Mouse (Mus musculus) ES-E14 (cell line): ENCODE measurements around the gene Ranbp10. TPM values are rescaled to one million over a fixed set of nuclear protein-coding genes. Genes with fewer than 3 reads are reported as not detected.

Experiments used
- DNase-seq: peaks from one replicate; pipeline ENCODE4 v3.0.0-alpha.2; 2013; ENCODE audit warnings: low read depth, low spot score
- H3K27ac ChIP-seq: 2 replicates; pipeline ENCODE4 v1.5.1; 2012; ENCODE audit warnings: low read depth, mild to moderate bottlenecking, low read length, moderate library complexity, mixed read lengths; ENCODE audit not compliant: poor library complexity, insufficient read depth, severe bottlenecking
- H3K36me3 ChIP-seq: 2 replicates; pipeline ENCODE4 v1.6.1; 2012; ENCODE audit warnings: mild to moderate bottlenecking, low read length, moderate library complexity, mixed read lengths; ENCODE audit not compliant: control insufficient read depth, poor library complexity, insufficient read depth, severe bottlenecking
- H3K4me1 ChIP-seq, 2 experiments: fragments of 150-350 bp in 1 of 2; sonication (generic) in 1 of 2; 2 replicates each; pipeline ENCODE4 v1.6.1; 2012; ENCODE audit warnings: low read length in 2 of 2, mild to moderate bottlenecking in 1 of 2, mixed read lengths in 1 of 2; ENCODE audit not compliant: control insufficient read depth in 2 of 2, insufficient read depth in 2 of 2, poor library complexity in 1 of 2
- H3K4me3 ChIP-seq, 2 experiments: fragments of 150-350 bp in 1 of 2; sonication (generic) in 1 of 2; 2 replicates each; pipeline ENCODE4 v1.5.1; 2012; ENCODE audit warnings: low read length in 2 of 2, low read depth in 1 of 2, mild to moderate bottlenecking in 1 of 2, mixed read lengths in 1 of 2; ENCODE audit not compliant: insufficient read depth in 1 of 2, poor library complexity in 1 of 2, severe bottlenecking in 1 of 2
- H3K9ac ChIP-seq: 2 replicates; pipeline ENCODE4 v1.6.1; 2012; ENCODE audit warnings: low read depth, mild to moderate bottlenecking, low read length, mixed read lengths; ENCODE audit not compliant: poor library complexity, insufficient read depth, severe bottlenecking
- H3K9me3 ChIP-seq: fragments of 150-350 bp; sonication (generic); 2 replicates; pipeline ENCODE4 v1.6.1; 2012; ENCODE audit warnings: low read depth, mild to moderate bottlenecking, low read length; ENCODE audit not compliant: control insufficient read depth, insufficient read depth
- CHD2 ChIP-seq: IDR thresholded peaks from 2 replicates; pipeline ENCODE4 v1.6.1; 2014; ENCODE audit warnings: mild to moderate bottlenecking, low read depth, low read length, inconsistent platforms
- HCFC1 ChIP-seq: IDR thresholded peaks from 2 replicates; pipeline ENCODE4 v1.6.1; 2012; ENCODE audit warnings: low read length, inconsistent platforms, borderline replicate concordance; ENCODE audit not compliant: insufficient read depth
- MAFK ChIP-seq: IDR thresholded peaks from 2 replicates; pipeline ENCODE4 v1.6.1; 2014; ENCODE audit warnings: mild to moderate bottlenecking, low read depth, low read length, inconsistent platforms; ENCODE audit not compliant: insufficient read depth
- ZC3H11A ChIP-seq: IDR thresholded peaks from 2 replicates; pipeline ENCODE4 v1.6.1; 2012; ENCODE audit warnings: low read depth, mild to moderate bottlenecking, inconsistent platforms, low read length, borderline replicate concordance
- ZNF384 ChIP-seq: IDR thresholded peaks from 2 replicates; pipeline ENCODE4 v1.6.1; 2012; ENCODE audit warnings: low read depth, low read length, inconsistent platforms
- in situ Hi-C, 2 experiments: fragments of 600-800 bp; cut with MboI; formaldehyde crosslinking; loops; one replicate each; pipeline ENCODE4 v1.15.1; 2025; ENCODE audit warnings: low sequenced_read_pairs in 2 of 2, inconsistent platforms in 1 of 2; ENCODE audit not compliant: unreplicated experiment in 2 of 2
- total RNA-seq: library from RNA; depleted of rRNA; stranded (reverse); fragments of 300-350 nt; gene quantifications from 2 replicates; pipeline ENCODE4 v1.2.3, GENCODE M21; 2012

Gene Ranbp10
- total RNA-seq, 1 experiment: 13.7 TPM

DNA sequence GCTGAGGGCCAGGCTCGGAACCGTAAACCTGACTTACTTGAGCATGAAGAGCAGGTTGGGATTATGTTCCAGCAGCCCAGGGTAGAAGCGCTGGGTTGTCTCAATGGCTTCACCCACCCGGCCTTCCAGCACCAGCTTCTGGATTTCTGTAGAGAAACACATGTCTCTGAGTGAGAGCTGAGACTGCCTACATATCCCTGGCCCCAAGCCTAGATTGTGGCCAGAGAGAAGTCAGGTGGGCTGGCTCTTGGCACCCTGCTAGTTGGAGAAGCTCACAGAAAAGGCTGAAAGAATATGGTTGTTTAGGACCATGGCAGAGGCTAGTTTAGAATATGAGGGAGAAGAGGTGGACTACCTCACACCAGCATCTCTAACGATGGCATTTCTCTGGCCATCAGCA lies 52.7 kb downstream of the Ranbp10 start:
- no peak overlapping the region for H3K4me3 ChIP-seq
- no peaks in the 10 kb centered on the region for H3K4me1 ChIP-seq
- H3K36me3 ChIP-seq: peaks cover 43% of the 10 kb centered on the region
- TF ChIP-seq ZNF384 (no peak), ZC3H11A (no peak), HCFC1 (no peak), MAFK (no peak), CHD2 (no peak)
- no peak overlapping the region for H3K9ac ChIP-seq
- in situ Hi-C loops: no loop called here
- no peaks in the 10 kb centered on the region for H3K9me3 ChIP-seq
- DNase-seq: no peak
- H3K27ac ChIP-seq: no peak overlapping the region

DNA sequence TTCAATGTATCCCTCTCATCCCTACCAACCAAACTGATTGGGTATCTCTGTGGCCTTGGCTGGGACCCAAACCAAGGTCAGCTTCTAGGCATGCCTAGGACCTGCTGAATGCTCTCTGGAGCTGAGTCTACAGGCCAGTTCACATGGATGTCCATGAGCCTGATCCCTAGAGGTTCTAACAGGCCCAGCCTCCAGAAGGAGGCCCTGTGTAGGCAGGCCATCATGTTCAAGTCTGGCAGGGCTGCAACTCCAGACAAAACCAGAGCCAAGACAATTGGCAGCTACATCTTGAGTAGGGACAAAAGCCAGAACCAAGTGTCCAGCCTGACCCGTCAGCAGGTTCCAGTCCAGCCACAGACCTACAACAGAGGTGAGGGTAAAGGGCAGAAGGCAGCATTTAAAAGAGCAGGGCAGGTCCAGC lies 53.7 kb downstream of the Ranbp10 start:
- no peak overlapping the region for H3K27ac ChIP-seq
- TF ChIP-seq MAFK: no peak
- no peak for TF ChIP-seq HCFC1
- no peak for TF ChIP-seq ZC3H11A
- TF ChIP-seq CHD2: no peak
- no peak for TF ChIP-seq ZNF384
- no peak overlapping the region for H3K4me3 ChIP-seq
- in situ Hi-C loops: no loop called here
- no peaks in the 10 kb centered on the region for H3K9me3 ChIP-seq
- DNase-seq: no peak
- no peak overlapping the region for H3K9ac ChIP-seq
- H3K4me1 ChIP-seq: no peaks in the 10 kb centered on the region
- peaks cover 43% of the 10 kb centered on the region for H3K36me3 ChIP-seq

DNA sequence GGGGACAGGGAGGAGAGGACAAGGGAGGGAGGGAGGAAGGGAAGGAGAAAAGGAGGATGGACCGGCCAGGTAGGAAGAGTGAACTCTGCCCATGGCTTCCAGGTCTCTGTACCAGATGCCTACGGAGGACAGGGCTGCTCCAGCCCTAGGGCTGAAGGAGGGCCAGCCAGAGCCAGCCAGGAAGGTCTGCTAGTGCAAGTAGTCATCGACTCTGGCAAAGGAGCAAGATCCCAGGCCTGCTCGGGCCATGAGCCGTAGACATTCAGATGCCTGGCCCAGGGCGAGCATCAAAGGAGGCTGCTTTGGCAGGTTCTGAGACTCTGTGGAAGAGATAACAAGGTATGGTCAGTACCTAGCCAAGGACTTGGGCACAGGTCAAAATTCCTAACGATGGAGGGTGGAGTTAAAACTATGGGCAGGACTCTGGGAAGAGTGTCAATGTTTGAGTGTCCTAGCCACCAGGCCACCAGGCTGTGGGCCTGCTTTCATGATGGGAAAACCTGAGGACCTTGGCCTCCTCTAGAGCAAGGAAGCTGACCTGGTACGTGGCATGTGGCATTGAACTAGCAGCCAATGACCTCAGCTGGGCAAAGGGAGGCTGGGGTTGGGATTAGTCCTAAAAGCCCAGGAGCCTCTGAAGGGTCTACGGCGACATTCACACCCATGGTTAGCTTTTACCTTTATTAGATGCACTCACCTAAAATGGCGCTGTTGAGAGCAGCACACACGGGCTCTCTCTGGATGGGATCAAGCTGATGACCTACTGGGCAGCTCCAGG lies 55.6 kb downstream of the Ranbp10 start:
- Histone ChIP-seq H3K9me3 (no peaks in the 10 kb centered on the region), H3K4me1 (no peaks in the 10 kb centered on the region), H3K4me3 (no peak overlapping the region), H3K36me3 (peaks cover 44% of the 10 kb centered on the region), H3K9ac (no peak overlapping the region), H3K27ac (no peak overlapping the region)
- in situ Hi-C loops: no loop called here
- no peak for DNase-seq
- TF ChIP-seq ZC3H11A (no peak), HCFC1 (no peak), MAFK (no peak), CHD2 (no peak), ZNF384 (no peak)

DNA sequence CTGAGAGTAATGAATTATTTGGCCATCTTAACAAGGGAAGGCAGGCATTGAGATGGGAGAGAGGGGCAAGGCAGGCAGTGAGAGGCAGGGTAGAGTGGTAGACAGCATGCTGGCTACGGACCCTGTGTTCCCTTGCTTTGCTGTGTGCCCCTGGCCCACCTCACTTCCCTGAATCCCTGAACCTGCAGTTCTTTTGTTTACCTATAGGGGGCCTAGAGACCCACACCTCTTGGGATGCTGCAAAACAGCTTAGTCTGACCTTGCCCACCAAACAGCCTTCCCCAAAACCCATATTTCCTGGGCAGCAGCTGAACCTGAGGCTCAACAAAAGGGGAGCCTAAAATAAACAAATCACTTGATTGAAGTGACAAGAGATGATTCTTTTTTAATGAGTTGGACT lies 56.5 kb downstream of the Ranbp10 start:
- DNase-seq: peak; percentile 31
- H3K9me3 ChIP-seq: no peaks in the 10 kb centered on the region
- no peak overlapping the region for H3K9ac ChIP-seq
- H3K27ac ChIP-seq: no peak overlapping the region
- H3K4me1 ChIP-seq: no peaks in the 10 kb centered on the region
- no peak overlapping the region for H3K4me3 ChIP-seq
- H3K36me3 ChIP-seq: peaks cover 44% of the 10 kb centered on the region
- in situ Hi-C loops: no loop called here
- TF ChIP-seq MAFK (no peak), HCFC1 (no peak), ZC3H11A (no peak), CHD2 (no peak), ZNF384 (no peak)
